Mouse (Mus musculus) liver, embryonic 14.5 days (tissue): ENCODE measurements around the gene Scd4. TPM values are rescaled to one million over a fixed set of nuclear protein-coding genes. Genes with fewer than 3 reads are reported as not detected.
"Not testable (repeated sequence)": the region's sequence is repeated elsewhere in the genome, so short reads cannot be mapped to it uniquely, and the experiment has no call there.

Experiments
- ATAC-seq: fragments of 200-750 bp; cut with Nextera tagmentation; 2 replicates; pipeline ENCODE4 v1.8.0; 2017; ENCODE audit warnings: moderate number of reproducible peaks, mild to moderate bottlenecking, moderate library complexity; ENCODE audit not compliant: insufficient read depth
- DNase-seq, 3 experiments: peaks; one replicate each; pipeline ENCODE4 v3.0.0-alpha.2; 2012 to 2013; ENCODE audit warnings: low read depth in 3 of 3, low spot score in 3 of 3
- H3K27ac ChIP-seq: fragments of 300-500 bp; sonication (generic); 2 replicates; pipeline ENCODE4 v1.5.1; 2014; ENCODE audit warnings: moderate library complexity, mild to moderate bottlenecking, control low read depth, inconsistent platforms
- H3K27me3 ChIP-seq: fragments of 300-500 bp; sonication (generic); 2 replicates; pipeline ENCODE4 v1.6.1; 2014; ENCODE audit warnings: mild to moderate bottlenecking, low read length, moderate library complexity; ENCODE audit not compliant: control insufficient read depth, insufficient read depth
- H3K36me3 ChIP-seq: fragments of 300-500 bp; sonication (generic); replicated peaks from 2 replicates; pipeline ENCODE4 v1.6.1; 2014; ENCODE audit warnings: low read depth; ENCODE audit not compliant: control insufficient read depth, insufficient read depth
- H3K4me1 ChIP-seq, 2 experiments: fragments of 200-500 bp in 1 of 2; fragments of 300-500 bp in 1 of 2; sonication (generic) in 1 of 2; replicated peaks; 2 replicates each; pipeline ENCODE4 v1.6.1; 2012 to 2014; ENCODE audit warnings: antibody characterized with exemption in 1 of 2, inconsistent platforms in 1 of 2, low read length in 1 of 2; ENCODE audit not compliant: control insufficient read depth in 2 of 2, insufficient read depth in 2 of 2
- H3K4me2 ChIP-seq: fragments of 300-500 bp; sonication (generic); 2 replicates; pipeline ENCODE4 v1.6.1; 2014; ENCODE audit warnings: low read depth, mild to moderate bottlenecking, control low read depth, moderate library complexity
- H3K4me3 ChIP-seq, 2 experiments: fragments of 200-500 bp in 1 of 2; fragments of 300-500 bp in 1 of 2; sonication (generic) in 1 of 2; 2 replicates each; pipeline ENCODE4 v1.5.1; 2012 to 2014; ENCODE audit warnings: low read depth in 2 of 2, low read length in 2 of 2, mild to moderate bottlenecking in 2 of 2, control low read depth in 1 of 2, inconsistent platforms in 1 of 2, moderate library complexity in 1 of 2; ENCODE audit not compliant: insufficient read depth in 1 of 2
- H3K9ac ChIP-seq: fragments of 300-500 bp; sonication (generic); replicated peaks from 2 replicates; pipeline ENCODE4 v1.6.1; 2014; ENCODE audit warnings: mild to moderate bottlenecking, control low read depth, moderate library complexity
- H3K9me3 ChIP-seq: fragments of 300-500 bp; sonication (generic); 2 replicates; pipeline ENCODE4 v1.6.1; 2016; ENCODE audit warnings: low read length, mixed read lengths; ENCODE audit not compliant: control insufficient read depth
- CTCF ChIP-seq: IDR thresholded peaks from 2 replicates; pipeline ENCODE4 v1.5.1; 2016; ENCODE audit warnings: antibody characterized with exemption, low read depth, control low read depth
- EP300 ChIP-seq: IDR thresholded peaks from 2 replicates; pipeline ENCODE4 v1.6.1; 2016; ENCODE audit warnings: antibody characterized with exemption, low read depth
- WGBS: fragments of 180-500 bp; shearing (Covaris S2); extraction: QIAGEN DNeasy Blood & Tissue Kit; methylation state at CpG from one replicate; pipeline ENCODE4 v1.1.7; 2014; ENCODE audit not compliant: insufficient replicate concordance; 5-methylcytosine and 5-hydroxymethylcytosine counted together
- polyA plus RNA-seq, 2 experiments: library from polyadenylated mRNA; depleted of rRNA in 1 of 2; stranded (reverse) in 1 of 2; unstranded in 1 of 2; fragments of >200 nt; fragmentation: Nextera tagmentation in 1 of 2; extraction: Ambion mirVana in 1 of 2; gene quantifications; 2 replicates each; pipeline versions ENCODE4 v1.2.1 to v1.2.3; 2012 to 2014

Scd4 gene
- polyA plus RNA-seq, 2 experiments: 0.04 TPM; not detected in 1

DNA sequence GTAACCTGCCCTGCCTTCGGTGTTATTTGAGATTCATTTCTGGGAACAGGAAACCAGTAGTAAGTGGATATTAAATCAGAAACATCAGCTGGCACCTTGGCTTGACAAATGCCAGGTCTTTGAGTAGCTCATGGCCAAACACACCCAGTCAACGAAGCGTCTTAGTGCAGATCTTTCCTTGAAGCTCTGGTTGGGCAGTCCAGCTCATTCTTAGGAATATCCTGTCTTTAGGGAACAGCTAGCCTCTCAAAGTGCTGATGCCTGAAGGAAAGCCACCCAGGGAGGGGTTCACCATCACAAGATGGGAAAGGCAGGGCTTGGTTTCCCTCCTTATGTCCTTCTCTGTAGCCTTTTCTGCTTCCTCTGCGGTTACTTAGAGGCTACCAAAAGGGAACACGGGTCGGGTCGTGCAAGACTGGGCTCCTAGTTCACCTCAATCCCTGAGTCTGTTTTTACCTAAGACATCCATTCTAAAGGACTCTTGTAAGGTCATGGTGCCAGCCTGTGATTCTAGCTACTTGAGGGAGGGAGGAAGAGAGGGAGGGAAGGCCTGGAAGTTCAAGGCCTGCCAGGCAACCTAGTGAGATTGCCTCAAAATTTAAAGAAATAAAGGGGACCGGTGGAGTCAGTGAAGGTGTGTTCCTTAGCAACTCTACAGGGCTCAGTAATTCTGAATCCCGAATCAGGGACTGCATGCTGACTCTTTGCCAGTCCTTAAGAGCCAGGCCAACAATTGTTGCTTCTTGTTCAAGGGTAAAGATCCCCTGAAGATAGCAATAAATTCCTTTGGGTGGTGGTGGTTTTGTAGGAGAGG lies 25.6 kb upstream of the Scd4 start:
- no peak overlapping the region for H3K4me2 ChIP-seq
- ATAC-seq (no peak), DNase-seq (no peak)
- TF ChIP-seq EP300 (no peak), CTCF (no peak)
- H3K9ac ChIP-seq: no peak overlapping the region
- no peaks in the 10 kb centered on the region for H3K9me3 ChIP-seq
- H3K27me3 ChIP-seq: no peaks in the 10 kb centered on the region
- peaks cover 48% of the 10 kb centered on the region for H3K36me3 ChIP-seq
- H3K4me3 ChIP-seq: no peak overlapping the region
- no peak overlapping the region for H3K27ac ChIP-seq
- WGBS: 79% methylated on average over 9 of the region's 9 CpGs
- peaks cover 5 to 9% of the 10 kb centered on the region in 2 experiments for H3K4me1 ChIP-seq

DNA sequence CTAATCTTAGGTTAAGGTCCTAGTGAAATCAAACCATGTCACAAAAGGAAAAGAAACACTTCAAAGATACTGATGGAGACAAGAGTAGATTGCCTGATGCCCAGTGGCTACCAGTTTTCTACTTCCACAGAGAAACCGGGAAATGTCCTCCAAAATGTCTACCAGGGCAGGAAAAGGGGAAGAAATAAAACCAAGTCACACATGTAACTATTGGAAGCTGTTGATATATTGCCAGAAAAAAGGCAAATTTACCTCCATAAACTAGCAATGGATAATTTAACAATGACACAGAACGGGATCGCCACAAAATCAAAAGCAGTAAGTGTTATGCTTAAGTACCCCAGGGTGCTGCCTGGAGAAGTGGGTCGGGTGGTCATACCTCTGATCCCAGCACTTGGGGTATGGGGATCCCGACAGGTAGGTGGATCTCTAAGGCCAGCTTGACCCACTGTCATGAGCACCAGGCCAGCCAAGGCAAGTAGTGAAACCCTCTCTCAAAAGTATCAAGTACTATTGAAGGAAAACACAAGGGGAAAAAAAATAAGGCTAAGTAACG lies 24.9 kb upstream of the Scd4 start:
- H3K36me3 ChIP-seq: peaks cover 41% of the 10 kb centered on the region
- WGBS: 75% methylated on average over 6 of the region's 6 CpGs
- ATAC-seq (no peak), DNase-seq (no peak)
- H3K4me2 ChIP-seq: no peak overlapping the region
- no peak overlapping the region for H3K9ac ChIP-seq
- no peak for TF ChIP-seq CTCF
- TF ChIP-seq EP300: no peak
- peaks cover 5 to 9% of the 10 kb centered on the region in 2 experiments for H3K4me1 ChIP-seq
- no peak overlapping the region for H3K4me3 ChIP-seq
- no peaks in the 10 kb centered on the region for H3K27me3 ChIP-seq
- H3K9me3 ChIP-seq: no peaks in the 10 kb centered on the region
- H3K27ac ChIP-seq: no peak overlapping the region

DNA sequence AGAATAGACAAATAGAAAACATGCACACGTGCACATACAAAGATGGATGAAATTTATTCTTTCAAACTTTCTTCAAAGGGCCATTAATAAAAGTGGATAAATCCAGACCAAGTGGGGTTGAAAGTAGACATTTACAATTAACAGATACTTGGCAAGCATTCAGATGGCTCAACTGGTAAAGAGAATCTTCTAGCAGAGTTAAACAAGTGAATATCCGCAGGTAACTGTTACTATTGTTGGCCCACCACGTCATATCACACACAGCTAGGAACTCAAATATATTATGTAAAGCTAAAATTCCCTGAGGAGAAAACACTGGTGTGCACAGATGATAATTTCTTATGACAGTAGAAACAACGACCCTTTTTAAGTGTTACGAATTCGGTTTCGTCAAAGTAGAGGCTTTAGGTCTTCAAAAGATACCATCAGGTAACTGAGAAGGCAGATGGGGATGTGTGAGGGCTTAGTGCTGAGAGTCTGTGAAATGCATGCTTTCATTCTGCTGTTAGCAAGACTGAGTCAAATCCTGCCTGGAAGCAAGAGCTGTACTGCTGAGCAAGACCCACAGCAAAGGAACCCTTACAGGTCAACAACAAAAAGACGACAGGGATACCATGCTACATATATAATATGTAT lies 24.2 kb upstream of the Scd4 start:
- peaks cover 34% of the 10 kb centered on the region for H3K36me3 ChIP-seq
- no peak overlapping the region for H3K4me2 ChIP-seq
- no peaks in the 10 kb centered on the region for H3K9me3 ChIP-seq
- 79% methylated on average over 8 of the region's 8 CpGs for WGBS
- no peak overlapping the region for H3K4me3 ChIP-seq
- no peaks in the 10 kb centered on the region for H3K27me3 ChIP-seq
- ATAC-seq (no peak), DNase-seq (no peak)
- no peak overlapping the region for H3K27ac ChIP-seq
- H3K9ac ChIP-seq: no peak overlapping the region
- no peak for TF ChIP-seq EP300
- no peak for TF ChIP-seq CTCF
- H3K4me1 ChIP-seq: peaks cover 5 to 9% of the 10 kb centered on the region in 2 experiments

DNA sequence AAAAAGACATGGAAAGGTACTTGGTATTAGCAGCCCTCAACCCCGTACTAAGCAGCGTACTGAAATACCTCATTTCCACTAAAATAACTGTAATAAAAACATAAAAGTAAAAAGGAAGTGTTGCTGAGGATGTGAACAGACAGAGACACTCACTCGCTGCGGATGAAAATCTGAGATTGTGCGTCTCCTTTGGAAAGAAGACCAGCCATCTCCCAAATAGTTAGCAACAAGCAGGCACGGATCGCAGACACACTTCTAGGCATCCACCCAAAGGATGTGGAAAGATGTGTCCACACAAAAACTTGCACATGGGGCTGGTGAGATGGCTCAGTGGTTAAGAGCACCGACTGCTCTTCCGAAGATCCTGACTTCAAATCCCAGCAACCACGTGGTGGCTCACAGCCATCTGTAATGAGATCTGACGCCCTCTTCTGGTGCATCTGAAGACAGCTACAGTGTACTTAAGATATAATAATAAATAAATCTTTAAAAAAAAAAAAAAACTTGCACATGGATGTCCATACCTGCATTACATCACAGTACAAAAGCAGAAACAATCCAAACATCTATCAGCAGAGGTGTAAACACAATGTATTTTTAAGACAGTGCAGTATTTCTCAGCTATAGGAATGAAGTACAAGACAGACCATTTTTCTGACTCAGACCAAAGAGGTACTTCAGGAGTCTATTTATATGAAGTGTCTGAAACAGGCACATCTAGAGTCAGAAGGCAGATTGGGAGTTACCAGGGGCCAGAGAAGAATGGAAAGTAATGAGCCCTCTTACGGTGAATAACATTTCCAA lies 23.3 kb upstream of the Scd4 start:
- TF ChIP-seq EP300 (no peak), CTCF (no peak)
- DNase-seq (no peak), ATAC-seq (no peak)
- Histone ChIP-seq H3K4me2 (no peak overlapping the region), H3K4me1 (peaks cover 5 to 12% of the 10 kb centered on the region in 2 experiments), H3K9me3 (no peaks in the 10 kb centered on the region), H3K4me3 (no peak overlapping the region), H3K9ac (no peak overlapping the region), H3K36me3 (peaks cover 26% of the 10 kb centered on the region), H3K27ac (no peak overlapping the region), H3K27me3 (no peaks in the 10 kb centered on the region)
- WGBS: 75% methylated on average over 12 of the region's 12 CpGs

DNA sequence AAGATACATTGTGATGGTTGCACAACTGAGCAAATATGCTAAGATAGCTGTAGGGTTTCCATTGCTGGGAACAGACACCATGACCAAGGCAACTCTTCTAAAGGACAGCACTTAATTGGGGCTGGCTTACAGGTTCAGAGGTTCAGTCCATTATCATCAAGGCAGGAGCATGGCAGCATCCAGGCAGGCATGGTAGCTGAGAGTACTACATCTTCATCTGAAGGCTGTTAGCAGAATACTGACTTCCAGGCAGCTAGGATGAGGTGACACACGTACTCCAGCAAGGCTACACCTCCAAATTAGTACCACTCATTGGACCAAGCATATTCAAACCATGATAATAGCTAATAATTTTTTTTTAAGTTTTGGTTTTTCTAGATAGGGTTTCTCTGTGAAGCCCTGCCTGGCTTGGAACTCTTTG lies 22.7 kb upstream of the Scd4 start:
- not testable (repeated sequence) for H3K4me3 ChIP-seq, H3K9me3 ChIP-seq, H3K4me2 ChIP-seq, ATAC-seq, DNase-seq, H3K9ac ChIP-seq, H3K27ac ChIP-seq, H3K27me3 ChIP-seq
- Histone ChIP-seq H3K4me1 (peaks cover 5 to 17% of the 10 kb centered on the region in 2 experiments), H3K36me3 (peaks cover 20% of the 10 kb centered on the region)
- WGBS: 68% methylated on average over 1 of the region's 1 CpGs
